Mouse (Mus musculus) olfactory bulb, adult 2 months (tissue): Measurements from ENCODE around the gene Preb. TPM values are rescaled to one million over a fixed set of nuclear protein-coding genes. Genes with fewer than 3 reads are reported as not detected.

ENCODE experiments used
- H3K27ac ChIP-seq: fragments of 200-500 bp; 2 replicates; pipeline ENCODE4 v1.5.1; 2012; ENCODE audit warnings: low read depth, low read length; ENCODE audit not compliant: insufficient read depth
- H3K4me1 ChIP-seq: fragments of 200-500 bp; 2 replicates; pipeline ENCODE4 v1.6.1; 2012; ENCODE audit warnings: low read length; ENCODE audit not compliant: control insufficient read depth, insufficient read depth
- H3K4me3 ChIP-seq: fragments of 200-500 bp; 2 replicates; pipeline ENCODE4 v1.5.1; 2012; ENCODE audit warnings: mild to moderate bottlenecking, low read depth, low read length, moderate library complexity; ENCODE audit not compliant: insufficient read depth
- CTCF ChIP-seq: fragments of 200-500 bp; IDR thresholded peaks from 2 replicates; pipeline ENCODE4 v1.5.1; 2012; ENCODE audit warnings: low read depth, mild to moderate bottlenecking, low read length, moderate library complexity; ENCODE audit not compliant: insufficient read depth
- POLR2A ChIP-seq: fragments of 200-500 bp; IDR thresholded peaks from 2 replicates; pipeline ENCODE4 v1.6.1; 2012; ENCODE audit warnings: mild to moderate bottlenecking, low read depth, low read length, moderate library complexity; ENCODE audit not compliant: insufficient read depth
- WGBS: fragments of 180-500 bp; shearing (Covaris S2); methylation state at CpG from one replicate; pipeline ENCODE4 v1.1.7; 2018; 5-methylcytosine and 5-hydroxymethylcytosine counted together
- polyA plus RNA-seq: library from polyadenylated mRNA; stranded (reverse); fragments of >200 nt; gene quantifications from 2 replicates; pipeline ENCODE4 v1.2.4, GENCODE M21; 2012; ENCODE audit warnings: low replicate concordance; ENCODE audit not compliant: missing spikeins, insufficient read depth, insufficient read length

Preb gene
- polyA plus RNA-seq, 1 experiment, result not detected

GRCm38 (mm10) chr5:30915456-30915855, 44.7 kb downstream of the Preb start:
- TF ChIP-seq CTCF, result no peak
- TF ChIP-seq POLR2A, result no peak
- 70% methylated on average over 9 of the region's 9 CpGs for WGBS
- Histone ChIP-seq H3K4me1 (peaks cover 17% of the 10 kb centered on the region), H3K27ac (0 out of 2 replicates have a peak overlapping the region, but pooled peaks have one; percentile 6), H3K4me3 (no peak overlapping the region)

DNA sequence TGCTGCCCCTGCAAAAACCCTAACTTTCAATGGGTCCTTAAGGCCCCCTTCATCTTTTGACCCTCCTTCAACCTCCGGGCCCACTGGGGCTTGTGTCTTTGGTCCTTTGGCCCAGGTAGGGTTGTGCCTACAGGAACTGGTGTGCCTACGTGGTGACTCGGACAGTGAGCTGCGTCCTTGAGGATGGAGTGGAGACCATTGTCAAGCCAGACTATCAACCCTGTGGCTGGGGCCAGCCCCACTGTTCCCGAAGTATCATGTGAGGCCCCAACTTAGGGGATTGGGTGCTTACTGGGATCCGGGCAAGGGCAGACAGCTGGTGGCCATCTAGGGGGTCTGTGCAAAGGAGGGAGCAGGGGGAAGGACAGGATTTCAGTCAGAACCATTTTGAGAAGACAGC, 45.3 kb downstream of the Preb start:
- WGBS, result 85% methylated on average over 6 of the region's 6 CpGs
- TF ChIP-seq CTCF, result no peak
- TF ChIP-seq POLR2A, result no peak
- Histone ChIP-seq H3K4me1 (peaks cover 15% of the 10 kb centered on the region), H3K4me3 (no peak overlapping the region), H3K27ac (no peak overlapping the region)

- Histone ChIP-seq H3K27ac (no peak overlapping the region), H3K4me1 (peaks cover 15% of the 10 kb centered on the region), H3K4me3 (no peak overlapping the region)
- TF ChIP-seq CTCF, result no peak
- WGBS, result 89% methylated on average over 7 of the region's 7 CpGs
Measured at GRCm38 (mm10) chr5:30914101-30914635, 46.0 kb downstream of the Preb start.

DNA sequence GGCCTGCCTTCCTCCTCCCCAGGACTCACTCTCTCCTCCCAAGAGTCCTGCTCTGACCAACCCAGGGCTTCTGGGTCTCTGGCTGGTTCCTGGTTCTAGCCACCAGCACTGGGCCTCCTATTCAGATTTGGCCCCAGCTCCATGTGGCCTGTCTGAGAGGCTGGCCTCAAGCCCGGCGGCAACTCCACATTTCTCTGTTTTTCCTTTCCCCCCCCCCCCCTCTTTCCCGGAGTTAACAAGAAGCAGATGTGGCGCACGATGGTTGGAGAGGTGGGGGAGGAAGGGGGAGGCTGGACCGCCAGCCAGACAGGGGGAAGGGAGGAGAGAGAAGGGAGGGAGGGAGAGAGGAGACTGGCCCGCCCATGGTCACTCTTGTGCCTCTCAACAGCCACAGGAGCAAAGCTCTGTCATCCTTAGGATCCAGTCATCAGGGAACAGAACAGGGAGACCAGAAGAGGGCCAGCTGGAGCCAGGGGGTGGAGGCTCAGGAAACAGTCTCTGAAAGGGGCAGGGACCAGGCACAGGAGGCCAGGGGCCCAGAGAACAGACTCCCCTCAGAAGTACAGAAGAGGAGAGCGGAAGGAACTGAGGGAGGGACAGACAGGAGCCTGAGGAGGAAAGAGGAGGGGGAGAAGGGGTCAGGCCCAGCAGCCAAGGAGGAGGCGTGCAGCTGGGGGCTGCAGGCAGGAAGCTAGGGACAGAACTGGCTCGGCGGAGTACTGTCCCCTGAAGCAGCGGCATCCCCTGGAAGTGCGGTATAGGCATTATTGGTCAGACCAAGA, 46.9 kb downstream of the Preb start, which contains the start of gene Emilin1:
Emilin1 (plus strand) TSS at position 343 of the 782 bp plus-strand sequence.
- Histone ChIP-seq H3K4me3 (0 out of 2 replicates have a peak within 1 kb of the TSS, but pooled peaks have one; percentile 3), H3K4me1 (peaks cover 18% of the 10 kb centered on the region), H3K27ac (no peak within 1 kb of the TSS)
- TF ChIP-seq POLR2A (no peak), CTCF (no peak)
- WGBS, result 38% methylated on average over 13 of the region's 13 CpGs

DNA sequence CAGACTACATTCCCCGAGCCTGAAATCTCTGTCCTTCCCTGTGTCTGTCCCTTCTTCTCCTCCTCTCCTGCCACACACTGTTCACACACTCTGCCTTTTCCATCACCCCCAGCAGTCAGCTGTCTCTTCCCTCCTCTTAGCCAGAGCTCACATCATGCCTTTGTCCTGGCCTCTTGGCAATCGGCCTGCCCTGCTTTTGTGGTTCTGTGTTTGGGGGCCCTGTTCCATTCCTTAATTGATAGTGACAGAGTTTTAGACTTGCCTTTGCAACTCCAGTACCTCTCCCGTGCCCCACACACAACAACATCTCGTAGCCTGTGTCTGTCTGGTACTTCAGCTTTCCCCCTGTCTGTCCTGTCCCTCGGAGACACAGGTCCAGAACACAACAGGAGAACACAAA, 48.0 kb downstream of the Preb start:
- Histone ChIP-seq H3K4me3 (no peak overlapping the region), H3K4me1 (peaks cover 22% of the 10 kb centered on the region), H3K27ac (no peak overlapping the region)
- WGBS, result 46% methylated on average over 5 of the region's 5 CpGs
- TF ChIP-seq POLR2A (no peak), CTCF (no peak)

GRCm38 (mm10) chr5:30910481-30910880, 49.7 kb downstream of the Preb start:
- Histone ChIP-seq H3K4me1 (peaks cover 18% of the 10 kb centered on the region), H3K4me3 (no peak overlapping the region), H3K27ac (no peak overlapping the region)
- TF ChIP-seq CTCF, result no peak
- no peak for TF ChIP-seq POLR2A

DNA sequence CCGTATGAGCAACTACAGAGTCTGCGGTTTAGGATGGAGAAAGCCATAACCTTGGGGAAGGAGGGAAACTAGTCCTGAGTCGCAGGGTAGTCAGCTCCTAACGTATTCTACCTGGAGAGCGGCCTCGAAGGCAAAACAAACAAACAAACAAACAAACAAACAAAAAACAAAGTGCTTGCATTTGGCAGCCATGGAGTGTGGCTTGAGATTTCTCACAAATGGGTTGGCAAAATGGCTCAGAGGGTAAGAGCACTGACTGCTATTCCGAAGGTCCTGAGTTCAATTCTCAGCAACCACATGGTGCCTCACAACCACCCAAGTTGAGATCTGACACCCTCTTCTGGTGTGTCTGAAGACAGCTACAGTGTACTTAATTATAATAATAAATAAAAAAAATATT, 50.3 kb downstream of the Preb start:
- WGBS, result 92% methylated on average over 7 of the region's 7 CpGs
- Histone ChIP-seq H3K27ac (no peak overlapping the region), H3K4me3 (no peak overlapping the region), H3K4me1 (peaks cover 17% of the 10 kb centered on the region)
- TF ChIP-seq CTCF, result no peak
- no peak for TF ChIP-seq POLR2A

- H3K27ac ChIP-seq, result no peak overlapping the region
- WGBS, result 76% methylated on average over 7 of the region's 7 CpGs
- H3K4me3 ChIP-seq, result no peak overlapping the region
- no peak for TF ChIP-seq POLR2A
- no peak for TF ChIP-seq CTCF
- peaks cover 17% of the 10 kb centered on the region for H3K4me1 ChIP-seq
Measured at GRCm38 (mm10) chr5:30909300-30909659, 50.9 kb downstream of the Preb start.

DNA sequence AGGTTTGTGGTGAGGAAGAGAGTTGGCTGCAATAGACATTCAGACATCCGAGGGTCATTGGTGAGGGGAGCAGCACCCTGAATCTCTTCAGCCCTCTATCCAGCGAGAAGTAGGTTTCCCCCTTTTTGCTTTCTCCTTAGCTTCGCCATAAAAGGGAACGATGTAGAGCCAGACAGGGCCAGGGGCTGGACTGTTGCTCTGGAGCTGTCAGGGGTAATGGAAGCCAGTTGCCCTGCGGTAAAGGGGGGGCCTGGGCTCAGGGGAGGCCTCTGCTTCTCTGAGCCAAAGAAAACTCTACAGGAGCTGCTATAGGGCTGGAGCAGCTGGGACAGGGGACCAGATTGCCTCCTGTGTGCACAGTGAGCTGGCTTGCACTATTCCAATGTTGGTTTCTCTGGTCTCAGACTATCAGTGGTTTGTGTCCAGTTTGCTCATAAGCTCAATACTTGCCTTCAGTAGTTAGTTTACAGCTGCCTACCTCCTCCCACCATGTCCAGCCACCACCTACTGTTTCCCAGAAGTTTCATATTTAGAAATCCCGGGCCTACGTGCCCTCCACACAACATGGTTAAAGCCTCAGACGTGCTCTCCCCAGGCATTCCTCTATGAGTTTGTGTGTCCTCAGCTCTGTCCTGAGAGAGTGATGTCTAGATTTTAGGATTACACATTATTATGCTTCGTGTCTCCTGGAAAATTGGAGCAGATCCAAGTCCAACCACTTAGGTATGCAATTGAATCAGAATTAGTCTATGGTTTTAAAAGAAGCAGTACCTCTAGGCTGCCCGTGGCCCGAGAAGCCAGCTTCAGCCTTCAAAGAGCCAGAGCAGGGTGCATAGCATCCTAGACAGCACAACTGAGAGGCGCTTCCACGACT, 51.5 kb downstream of the Preb start:
- H3K4me3 ChIP-seq, result no peak overlapping the region; the same call in 1 of the 2 replicates
- peaks cover 17% of the 10 kb centered on the region for H3K4me1 ChIP-seq
- H3K27ac ChIP-seq, result no peak overlapping the region
- TF ChIP-seq POLR2A (no peak), CTCF (no peak)
- 54% methylated on average over 13 of the region's 13 CpGs for WGBS
